Comparison of ENCODE assay signal across 22 mouse cellular contexts in genomic region chr12:12701060-12701667, GRCm38 (mm10).
DNase-seq lines count a peak whose midpoint lies in the region; ATAC-seq and TF ChIP-seq lines count a peak whose summit lies in the region.
"Had no signal": no experiment of that assay in that cellular context is flagged by ENCODE, and none has a peak within 500 bp of the region (broad histone marks: within the 10 kb centered on the region; RNA-seq: fewer than 3 reads in every experiment).

No protein-coding gene starts in this region.

- DNase-seq in forebrain, embryonic 10.5 days (ENCODE audit: extremely low spot score, low spot score) = no peak
- DNase-seq in MN1 (ENCODE audit: low spot score) = peak; percentile 60
- DNase-seq in cerebellum, adult 9-10 months = no peak
- DNase-seq: adrenal gland, adult 2 months; adrenal gland, postnatal 10 days; adrenal gland, postnatal 25 days; B cell, adult 2 months; cerebellum, adult 11 months; cerebellum, adult 18-20 months; cerebellum, adult 8-10 months; cerebellum, postnatal 25 days; forebrain, postnatal 0 days had no signal

- H3K4me3 ChIP-seq in forebrain, embryonic 10.5 days = no peak overlapping the region
- no peak overlapping the region for H3K4me3 ChIP-seq in forebrain, embryonic 13.5 days
- no peak overlapping the region for H3K4me3 ChIP-seq in intestine, embryonic 15.5 days (replicated peaks)
- H3K4me3 ChIP-seq in intestine, postnatal 0 days (ENCODE audit: low read depth, low read length) = no peak overlapping the region
- H3K4me3 ChIP-seq: embryonic facial prominence, embryonic 10.5 days; embryonic facial prominence, embryonic 12.5 days; forebrain, embryonic 12.5 days; forebrain, embryonic 15.5 days had no signal

- H3K9me3 ChIP-seq in forebrain, embryonic 10.5 days = no peaks in the 10 kb centered on the region
- H3K9me3 ChIP-seq in forebrain, embryonic 13.5 days (replicated peaks) = no peaks in the 10 kb centered on the region
- no peaks in the 10 kb centered on the region for H3K9me3 ChIP-seq in intestine, embryonic 15.5 days
- H3K9me3 ChIP-seq in intestine, postnatal 0 days (ENCODE audit: control insufficient read depth) = no peaks in the 10 kb centered on the region
- H3K9me3 ChIP-seq: embryonic facial prominence, embryonic 10.5 days; embryonic facial prominence, embryonic 12.5 days; forebrain, embryonic 12.5 days; forebrain, embryonic 15.5 days had no signal

- no peak for ATAC-seq in forebrain, embryonic 13.5 days
- peak; percentile 80 for ATAC-seq in intestine, embryonic 15.5 days
- ATAC-seq in intestine, postnatal 0 days = no peak
- ATAC-seq: CD4-positive, CD25-positive, alpha-beta regulatory T cell, adult 4 months; forebrain, embryonic 15.5 days; forebrain, postnatal 0 days had no signal

- no peaks in the 10 kb centered on the region for H3K36me3 ChIP-seq in forebrain, embryonic 10.5 days (replicated peaks)
- no peaks in the 10 kb centered on the region for H3K36me3 ChIP-seq in forebrain, embryonic 13.5 days (ENCODE audit: poor library complexity, severe bottlenecking)
- no peaks in the 10 kb centered on the region for H3K36me3 ChIP-seq in intestine, embryonic 15.5 days
- no peaks in the 10 kb centered on the region for H3K36me3 ChIP-seq in intestine, postnatal 0 days (ENCODE audit: control insufficient read depth, insufficient read depth)
- H3K36me3 ChIP-seq: embryonic facial prominence, embryonic 10.5 days; embryonic facial prominence, embryonic 12.5 days; forebrain, embryonic 12.5 days; forebrain, embryonic 15.5 days; G1E had no signal

- 0 out of 2 replicates have a peak overlapping the region, but pooled peaks have one; percentile 48 for H3K27ac ChIP-seq in forebrain, embryonic 10.5 days
- H3K27ac ChIP-seq in forebrain, embryonic 13.5 days = no peak overlapping the region
- H3K27ac ChIP-seq in intestine, embryonic 15.5 days = no peak overlapping the region
- H3K27ac ChIP-seq in intestine, postnatal 0 days (ENCODE audit: low read depth, low read length) = no peak overlapping the region
- H3K27ac ChIP-seq: embryonic facial prominence, embryonic 10.5 days; embryonic facial prominence, embryonic 12.5 days; forebrain, embryonic 12.5 days; forebrain, embryonic 15.5 days had no signal

- WGBS in forebrain, embryonic 10.5 days = 82% methylated on average over 7 of the region's 7 CpGs
- WGBS in forebrain, embryonic 13.5 days = 80% methylated on average over 7 of the region's 7 CpGs
- 65% methylated on average over 7 of the region's 7 CpGs for WGBS in intestine, embryonic 15.5 days
- 64% methylated on average over 7 of the region's 7 CpGs for WGBS in intestine, postnatal 0 days

- H3K9ac ChIP-seq in forebrain, embryonic 13.5 days = no peak overlapping the region
- no peak overlapping the region for H3K9ac ChIP-seq in intestine, embryonic 15.5 days
- H3K9ac ChIP-seq in intestine, postnatal 0 days (ENCODE audit: low read depth, low read length) = no peak overlapping the region
- H3K9ac ChIP-seq: embryonic facial prominence, embryonic 12.5 days; forebrain, embryonic 12.5 days; forebrain, embryonic 15.5 days; forebrain, postnatal 0 days had no signal

- H3K4me2 ChIP-seq in forebrain, embryonic 13.5 days = no peak overlapping the region
- H3K4me2 ChIP-seq in intestine, embryonic 15.5 days (replicated peaks) = no peak overlapping the region
- no peak overlapping the region for H3K4me2 ChIP-seq in intestine, postnatal 0 days (replicated peaks; ENCODE audit: low read depth)
- H3K4me2 ChIP-seq: embryonic facial prominence, embryonic 12.5 days; forebrain, embryonic 12.5 days; forebrain, embryonic 15.5 days had no signal

- H3K27me3 ChIP-seq in forebrain, embryonic 10.5 days (ENCODE audit: poor library complexity, severe bottlenecking) = peaks cover 16% of the 10 kb centered on the region
- H3K27me3 ChIP-seq in forebrain, embryonic 13.5 days = no peaks in the 10 kb centered on the region
- no peaks in the 10 kb centered on the region for H3K27me3 ChIP-seq in intestine, embryonic 15.5 days (replicated peaks)
- H3K27me3 ChIP-seq in intestine, postnatal 0 days (replicated peaks; ENCODE audit: control insufficient read depth, insufficient read depth, low read length) = no peaks in the 10 kb centered on the region
- H3K27me3 ChIP-seq: CH12.LX; embryonic facial prominence, embryonic 12.5 days; forebrain, embryonic 15.5 days had no signal

- no peak for TF ChIP-seq CTCF in intestine, postnatal 0 days (IDR thresholded peaks at IDR 0.05; ENCODE audit: low read depth)

- H3K4me1 ChIP-seq in forebrain, embryonic 10.5 days = peaks cover 6% of the 10 kb centered on the region; the same call in 1 of the 2 replicates
- peaks cover 2% of the 10 kb centered on the region; the same call in 1 of the 2 replicates for H3K4me1 ChIP-seq in forebrain, embryonic 13.5 days
- no peaks in the 10 kb centered on the region for H3K4me1 ChIP-seq in intestine, embryonic 15.5 days (replicated peaks)
- H3K4me1 ChIP-seq in intestine, postnatal 0 days (replicated peaks; ENCODE audit: control insufficient read depth, insufficient read depth, low read length) = no peaks in the 10 kb centered on the region
- H3K4me1 ChIP-seq: embryonic facial prominence, embryonic 12.5 days; forebrain, embryonic 12.5 days had no signal
